Mouse (Mus musculus): ENCODE results near the gene 4930474N05Rik. TPM values are rescaled to one million over a fixed set of nuclear protein-coding genes. Genes with fewer than 3 reads are reported as not detected.

The 4930474N05Rik gene
- not detected in 2 replicates for polyA plus RNA-seq (2012; rRNA removed)

GRCm38 (mm10) chr14:36094617-36095016, at the start of gene 4930474N05Rik:
TSS of gene 4930474N05Rik (plus strand) at chr14:36094917.
- DNase-seq (ENCODE audit: extremely low spot score in 1 of 2, low spot score in 1 of 2): no peak

DNA sequence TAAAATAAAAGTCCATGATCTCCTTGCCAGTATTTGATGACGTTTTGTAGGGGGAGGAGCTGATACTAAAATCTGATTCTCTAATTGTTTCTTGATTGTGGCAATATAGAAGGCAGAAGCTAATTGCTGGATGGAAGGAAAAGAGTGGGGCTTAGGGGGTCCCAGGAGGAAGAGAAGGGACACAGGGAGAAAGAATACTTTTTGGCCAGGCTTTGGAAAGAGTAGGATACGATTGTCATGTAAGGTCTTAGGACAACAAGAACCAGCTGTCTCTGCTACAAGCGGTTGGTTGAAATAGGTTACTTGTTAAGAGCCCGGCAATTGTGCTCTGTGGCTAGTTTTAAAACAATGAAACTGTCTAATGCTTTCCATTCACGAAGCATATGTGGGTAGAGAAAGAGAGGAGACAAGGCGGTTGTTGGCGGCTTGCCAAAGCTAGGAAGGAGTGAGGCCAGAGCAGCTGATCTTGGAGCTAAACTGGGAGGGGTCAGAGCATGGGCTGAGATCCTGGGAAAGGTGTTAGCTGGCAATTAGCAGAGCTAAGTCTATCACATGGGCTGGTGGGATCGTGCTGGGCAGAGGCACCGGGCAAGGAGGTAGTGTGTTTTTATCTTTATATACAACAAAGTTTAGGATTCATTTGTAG, 45.8 kb upstream of the 4930474N05Rik start:
- peak; percentile 10 to 32 for DNase-seq (ENCODE audit: extremely low spot score in 1 of 2, low spot score in 1 of 2)

- no peak for DNase-seq (ENCODE audit: extremely low spot score in 1 of 2, low spot score in 1 of 2)
Measured at GRCm38 (mm10) chr14:36053281-36053680, 41.4 kb upstream of the 4930474N05Rik start.

GRCm38 (mm10) chr14:36098528-36098927, 3.8 kb downstream of the 4930474N05Rik start:
- DNase-seq (ENCODE audit: extremely low spot score in 1 of 2, low spot score in 1 of 2): peak in 1 of 2 experiments; percentile 20

DNA sequence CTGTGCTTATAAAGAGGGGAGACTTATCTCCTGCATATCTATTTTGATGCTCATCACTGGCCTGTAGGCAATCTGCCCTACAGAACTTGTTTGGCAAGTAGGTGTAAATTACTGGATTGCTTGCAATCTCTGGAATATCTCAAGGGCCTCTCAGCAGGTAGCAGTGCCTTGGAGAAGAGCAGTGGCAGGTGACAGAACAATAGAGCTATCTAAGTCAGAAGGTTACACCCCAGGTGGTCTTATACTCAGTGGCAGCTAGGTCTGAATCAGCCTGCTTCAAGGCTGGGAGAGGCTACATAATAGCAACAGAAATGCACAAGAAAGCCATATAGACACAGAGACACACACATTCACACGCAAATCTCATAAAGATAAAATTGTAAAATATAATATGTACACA, 4.9 kb downstream of the 4930474N05Rik start:
- DNase-seq (ENCODE audit: extremely low spot score in 1 of 2, low spot score in 1 of 2): no peak

DNA sequence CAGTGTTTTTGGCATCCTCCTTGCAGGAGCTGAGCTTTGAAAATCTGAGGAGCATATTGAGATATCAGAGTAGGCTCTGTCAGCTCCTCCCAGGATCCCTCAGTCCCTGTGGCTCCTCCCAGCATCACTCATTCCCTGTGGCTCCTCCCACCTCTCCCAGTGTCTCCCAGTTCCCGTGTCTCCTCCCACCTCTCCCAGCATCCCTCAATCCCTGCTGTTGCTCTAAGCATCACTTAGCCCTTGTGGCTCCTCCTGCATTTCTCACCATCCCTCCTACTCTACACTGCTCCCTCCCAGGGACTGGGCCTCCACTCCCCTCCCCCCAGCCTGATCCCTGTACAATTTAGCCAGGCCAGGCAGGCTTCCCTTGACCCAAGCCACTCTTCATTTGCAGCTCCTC, 6.0 kb downstream of the 4930474N05Rik start:
- DNase-seq (ENCODE audit: extremely low spot score in 1 of 2, low spot score in 1 of 2): no peak

GRCm38 (mm10) chr14:36114481-36114880, 19.8 kb downstream of the 4930474N05Rik start:
- peak in 1 of 2 experiments; percentile 26 for DNase-seq (ENCODE audit: extremely low spot score in 1 of 2, low spot score in 1 of 2)

DNA sequence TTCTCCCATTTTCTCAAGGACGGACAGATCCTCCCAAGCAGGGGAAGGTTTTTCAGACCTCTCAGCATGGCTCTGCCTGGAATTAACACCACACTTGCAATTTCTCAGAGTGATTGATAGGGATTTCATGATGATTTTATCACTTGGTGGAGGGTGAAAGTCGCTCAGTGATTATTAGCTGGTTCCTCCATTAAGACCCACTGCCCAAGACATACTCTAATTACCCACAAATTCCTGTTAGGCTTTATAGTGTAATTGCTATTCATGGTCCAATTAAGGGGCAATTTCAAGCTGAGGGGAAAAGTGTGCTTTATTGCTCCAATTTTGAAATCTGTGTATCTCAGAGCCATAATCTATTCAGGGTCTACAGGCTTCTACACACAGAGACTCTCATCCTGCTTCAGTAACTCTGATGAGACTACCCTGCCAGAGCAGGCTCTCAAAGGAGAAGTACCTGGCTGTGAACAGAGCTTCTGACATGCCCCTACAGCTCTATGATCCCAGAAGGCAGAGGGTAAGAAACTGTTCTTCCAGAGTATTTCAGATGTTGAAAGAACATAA, 29.1 kb downstream of the 4930474N05Rik start:
- DNase-seq (ENCODE audit: extremely low spot score in 1 of 2, low spot score in 1 of 2): no peak

DNA sequence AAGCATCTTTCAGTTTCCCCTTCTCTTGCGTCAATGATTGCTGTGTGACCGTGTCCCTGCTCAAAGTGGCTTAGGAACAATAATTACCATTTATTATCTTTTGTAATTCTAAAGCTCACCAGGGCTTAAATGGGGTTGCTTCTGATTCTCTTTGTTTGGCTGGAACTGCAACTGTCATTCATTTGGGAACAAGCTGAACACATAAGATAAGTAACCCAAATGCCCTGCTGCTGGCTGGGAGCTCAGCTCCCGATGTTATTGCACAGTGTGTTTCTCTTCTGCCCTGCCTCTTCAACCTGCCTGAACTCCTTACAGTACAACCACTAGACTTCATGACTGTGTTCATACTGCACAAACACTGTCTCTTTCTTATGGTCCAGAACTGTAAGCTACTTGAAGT, 41.0 kb downstream of the 4930474N05Rik start:
- no peak for DNase-seq (ENCODE audit: extremely low spot score in 1 of 2, low spot score in 1 of 2)

GRCm38 (mm10) chr14:36137696-36138095, 43.0 kb downstream of the 4930474N05Rik start:
- DNase-seq (ENCODE audit: extremely low spot score in 1 of 2, low spot score in 1 of 2): no peak

DNA sequence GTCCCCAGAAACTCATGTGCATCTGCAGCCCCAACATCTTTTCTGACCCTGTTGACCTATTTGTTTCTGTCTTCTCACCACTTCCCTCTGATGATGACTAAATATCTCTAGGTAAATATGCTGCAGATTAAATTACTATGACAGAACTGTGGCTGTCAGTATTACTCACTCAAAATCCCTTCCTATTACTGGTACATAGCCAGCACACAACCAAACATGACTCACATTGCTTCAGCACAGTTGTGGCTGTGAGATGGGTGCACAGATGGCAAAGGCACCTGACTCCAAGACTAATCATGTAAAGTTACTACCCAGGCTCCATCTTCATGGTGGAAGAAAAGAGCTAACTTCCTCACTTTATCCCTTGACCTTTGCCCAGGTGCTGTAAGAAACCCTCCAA, 50.5 kb downstream of the 4930474N05Rik start:
- peak in 1 of 2 experiments; percentile 19 for DNase-seq (ENCODE audit: extremely low spot score in 1 of 2, low spot score in 1 of 2)
